Mouse (Mus musculus) large intestine, adult 2 months (tissue): ENCODE results near the gene Mgarp. TPM values are rescaled to one million over a fixed set of nuclear protein-coding genes. Genes with fewer than 3 reads are reported as not detected.
"Not testable (repeated sequence)": the region's sequence is repeated elsewhere in the genome, so short reads cannot be mapped to it uniquely, and the experiment has no call there.

ENCODE experiments used
- DNase-seq: peaks from one replicate; pipeline ENCODE4 v3.0.0-alpha.2; 2012; ENCODE audit warnings: low read depth, low spot score
- WGBS: fragments of 180-500 bp; shearing (Covaris S2); methylation state at CpG from one replicate; pipeline ENCODE4 v1.1.7; 2018; 5-methylcytosine and 5-hydroxymethylcytosine counted together
- polyA plus RNA-seq: library from polyadenylated mRNA; depleted of rRNA; stranded (reverse); fragments of >200 nt; gene quantifications from 2 replicates; pipeline ENCODE4 v1.2.3, GENCODE M21; 2012

Gene Mgarp
- polyA plus RNA-seq, 1 experiment: 0.72 TPM

DNA sequence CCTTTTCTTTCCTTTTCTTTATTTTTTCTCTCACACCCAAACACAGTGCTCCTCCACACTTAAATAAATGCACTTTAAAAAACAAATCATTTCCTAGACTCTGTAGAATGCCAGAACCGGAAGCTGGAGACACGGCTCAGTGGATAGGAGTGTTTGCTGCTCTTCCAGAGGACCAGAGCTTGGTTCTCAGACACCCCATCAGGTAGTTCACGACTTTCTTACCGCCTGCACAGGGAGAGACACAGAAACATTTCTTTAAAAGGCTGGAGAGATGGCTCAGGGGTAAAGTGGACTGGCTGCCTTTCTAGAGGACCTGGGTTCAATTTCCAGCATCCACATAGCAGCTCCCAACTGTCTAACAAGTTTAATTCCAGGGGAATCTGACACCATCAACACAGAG, 3.0 kb upstream of the Mgarp start:
- 50% methylated on average over 4 of the region's 4 CpGs for WGBS
- DNase-seq: no peak

- DNase-seq: no peak
- WGBS: 27% methylated on average over 3 of the region's 3 CpGs
These were observed 2.1 kb upstream of the Mgarp start for GRCm38 (mm10) chr3:51398667-51399066.

- no peak for DNase-seq
- 76% methylated on average over 15 of the region's 15 CpGs for WGBS
These were observed 1.3 kb upstream of the Mgarp start for GRCm38 (mm10) chr3:51397700-51398299.

- WGBS: 63% methylated on average over 19 of the region's 19 CpGs
- no peak for DNase-seq
These were observed 935 bp downstream of the Mgarp start for GRCm38 (mm10) chr3:51395461-51396145.

DNA sequence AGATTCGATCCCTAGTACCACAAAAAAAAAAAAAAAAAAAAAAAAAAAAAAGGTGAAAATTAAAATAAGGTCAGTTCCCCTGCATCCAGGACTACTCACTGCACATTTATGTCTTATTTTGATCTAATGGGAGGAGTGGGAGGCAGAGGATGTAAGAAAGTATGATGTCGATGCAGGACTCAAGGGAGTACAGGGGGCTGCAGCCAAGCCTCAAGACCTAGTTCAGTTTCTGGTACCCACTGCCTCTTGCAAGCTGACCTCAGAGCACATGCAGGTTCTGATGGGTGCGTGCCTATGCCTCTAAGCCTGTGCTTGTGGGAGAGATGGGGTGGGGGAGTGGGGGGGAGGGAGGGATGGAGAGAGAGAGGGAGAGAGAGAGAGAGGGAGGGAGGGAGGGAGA, 1.7 kb downstream of the Mgarp start:
- no peak for DNase-seq
- WGBS: 78% methylated on average over 3 of the region's 3 CpGs

DNA sequence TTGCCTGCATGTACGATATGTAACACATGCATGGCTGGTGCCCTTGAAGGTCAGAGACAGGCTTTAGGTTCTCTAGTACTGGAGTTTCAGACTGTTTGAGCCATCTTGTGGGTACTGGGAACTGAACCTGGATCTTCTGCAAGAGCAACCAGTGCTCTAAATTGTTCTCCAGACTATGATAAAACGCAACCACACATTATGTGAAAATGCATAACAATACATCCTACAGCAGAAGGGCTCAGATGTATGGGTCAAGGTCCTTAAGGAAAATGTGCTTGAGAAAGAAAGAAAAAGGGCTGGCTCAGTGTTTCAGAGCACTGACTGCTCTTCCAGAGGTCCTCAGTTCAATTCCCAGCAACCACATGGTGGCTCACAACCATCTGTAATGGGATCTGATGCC, 2.9 kb downstream of the Mgarp start:
- 93% methylated on average over 2 of the region's 2 CpGs for WGBS
- DNase-seq: no peak

DNA sequence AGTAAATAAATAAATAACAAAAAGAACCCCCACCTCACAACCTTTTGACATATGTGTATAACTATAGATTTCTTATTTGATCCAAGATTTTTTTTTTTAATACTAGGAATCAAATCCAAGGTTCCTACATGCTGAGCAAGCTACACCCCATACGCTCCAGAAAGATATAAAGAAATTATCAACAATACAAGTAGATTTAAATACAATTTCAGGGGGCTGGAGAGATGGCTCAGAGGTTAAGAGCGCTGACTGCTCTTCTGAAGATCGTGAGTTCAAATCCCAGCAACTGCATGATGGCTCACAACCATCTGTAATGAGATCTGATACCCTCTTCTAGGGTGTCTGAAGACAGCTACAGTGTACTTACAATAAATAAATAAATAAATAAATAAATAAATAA, 3.5 kb downstream of the Mgarp start:
- not testable (repeated sequence) for DNase-seq
- WGBS: over 99% methylated on average over 3 of the region's 3 CpGs

GRCm38 (mm10) chr3:51391591-51391990, 4.9 kb downstream of the Mgarp start:
- 77% methylated on average over 5 of the region's 5 CpGs for WGBS
- no peak for DNase-seq

GRCm38 (mm10) chr3:51391095-51391494, 5.4 kb downstream of the Mgarp start:
- DNase-seq: no peak
- 42% methylated on average over 5 of the region's 5 CpGs for WGBS

- DNase-seq: no peak
- WGBS: 24% methylated on average over 13 of the region's 13 CpGs
These were observed 7.6 kb downstream of the Mgarp start for GRCm38 (mm10) chr3:51388904-51389303.

- no peak for DNase-seq
- WGBS: 84% methylated on average over 8 of the region's 8 CpGs
These were observed 8.6 kb downstream of the Mgarp start for GRCm38 (mm10) chr3:51387868-51388381.

DNA sequence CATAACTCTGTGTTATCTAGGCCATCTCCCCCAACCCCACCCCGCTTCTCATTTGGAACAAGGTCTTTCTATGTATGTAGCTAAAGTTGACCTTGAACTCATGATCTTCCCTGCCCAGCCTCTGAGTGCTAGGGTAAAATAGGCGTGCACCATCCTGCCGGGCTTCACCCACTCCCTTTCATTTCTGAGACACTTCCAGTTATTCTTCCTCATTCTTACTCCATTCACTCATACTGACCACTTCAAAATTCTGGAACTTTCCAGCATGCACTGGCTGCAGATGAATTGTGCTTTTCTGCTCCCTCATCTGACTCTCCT, 9.4 kb downstream of the Mgarp start:
- WGBS: 48% methylated on average over 3 of the region's 3 CpGs
- DNase-seq: no peak

DNA sequence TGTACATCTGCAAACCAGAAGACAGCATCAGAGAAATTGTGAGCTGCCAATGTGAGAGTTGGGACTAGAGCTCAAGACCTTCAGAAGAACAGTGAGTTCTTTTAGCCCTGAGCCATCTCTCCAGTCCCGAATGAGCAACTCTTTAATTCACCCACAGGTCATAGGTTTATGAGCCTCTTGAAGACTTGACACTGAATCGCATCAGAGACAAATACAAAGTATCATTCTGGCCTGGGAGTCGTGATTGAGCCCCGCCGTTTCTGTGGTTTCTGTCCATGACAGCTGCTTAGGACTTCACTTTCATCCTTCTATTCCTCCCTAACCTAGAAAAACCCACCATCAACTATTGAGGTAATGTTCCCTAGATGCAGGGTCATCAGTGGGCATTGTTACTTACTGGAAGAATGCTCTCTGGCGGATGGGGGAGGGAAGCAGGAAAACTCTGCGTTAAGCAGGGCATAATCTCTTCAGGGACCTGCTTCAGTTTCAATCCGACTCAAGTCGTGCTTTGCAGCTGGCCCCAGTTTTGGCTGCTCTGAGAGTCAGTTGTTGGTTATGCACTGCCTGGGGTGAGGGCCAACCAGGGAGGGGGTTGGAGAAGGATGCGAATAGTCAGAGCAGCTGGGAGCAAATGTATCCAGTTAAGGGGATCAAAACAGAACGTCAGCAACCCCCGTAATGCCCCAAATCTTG, 10.0 kb downstream of the Mgarp start:
- WGBS: 46% methylated on average over 12 of the region's 12 CpGs

DNA sequence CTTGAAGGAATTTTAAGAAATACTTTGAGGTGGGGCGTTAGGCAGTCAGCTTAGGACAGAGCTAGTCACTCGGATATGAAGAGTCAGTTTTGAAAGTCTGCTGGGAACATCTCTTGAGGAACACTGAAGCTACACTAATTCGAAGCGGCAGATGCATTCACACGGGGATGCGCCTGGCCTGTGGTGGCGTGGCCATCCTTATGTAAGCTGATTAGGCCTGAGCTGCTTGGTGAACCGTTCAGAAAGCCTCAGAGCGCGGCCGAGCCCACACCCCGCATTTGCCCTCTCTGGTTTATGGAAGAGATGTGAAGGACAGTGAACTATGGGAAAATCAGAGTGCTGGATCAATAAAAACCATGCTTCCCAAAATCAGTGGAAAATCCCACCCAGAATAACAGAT, 13.1 kb downstream of the Mgarp start:
- DNase-seq: no peak

More for the DNA sequence above, 10.0 kb downstream of the Mgarp start:
- DNase-seq: no peak

GRCm38 (mm10) chr3:51380660-51381014, 15.9 kb downstream of the Mgarp start:
- DNase-seq: no peak
- WGBS: 62% methylated on average over 2 of the region's 5 CpGs

More for the DNA sequence above, 13.1 kb downstream of the Mgarp start:
- 87% methylated on average over 12 of the region's 12 CpGs for WGBS

DNA sequence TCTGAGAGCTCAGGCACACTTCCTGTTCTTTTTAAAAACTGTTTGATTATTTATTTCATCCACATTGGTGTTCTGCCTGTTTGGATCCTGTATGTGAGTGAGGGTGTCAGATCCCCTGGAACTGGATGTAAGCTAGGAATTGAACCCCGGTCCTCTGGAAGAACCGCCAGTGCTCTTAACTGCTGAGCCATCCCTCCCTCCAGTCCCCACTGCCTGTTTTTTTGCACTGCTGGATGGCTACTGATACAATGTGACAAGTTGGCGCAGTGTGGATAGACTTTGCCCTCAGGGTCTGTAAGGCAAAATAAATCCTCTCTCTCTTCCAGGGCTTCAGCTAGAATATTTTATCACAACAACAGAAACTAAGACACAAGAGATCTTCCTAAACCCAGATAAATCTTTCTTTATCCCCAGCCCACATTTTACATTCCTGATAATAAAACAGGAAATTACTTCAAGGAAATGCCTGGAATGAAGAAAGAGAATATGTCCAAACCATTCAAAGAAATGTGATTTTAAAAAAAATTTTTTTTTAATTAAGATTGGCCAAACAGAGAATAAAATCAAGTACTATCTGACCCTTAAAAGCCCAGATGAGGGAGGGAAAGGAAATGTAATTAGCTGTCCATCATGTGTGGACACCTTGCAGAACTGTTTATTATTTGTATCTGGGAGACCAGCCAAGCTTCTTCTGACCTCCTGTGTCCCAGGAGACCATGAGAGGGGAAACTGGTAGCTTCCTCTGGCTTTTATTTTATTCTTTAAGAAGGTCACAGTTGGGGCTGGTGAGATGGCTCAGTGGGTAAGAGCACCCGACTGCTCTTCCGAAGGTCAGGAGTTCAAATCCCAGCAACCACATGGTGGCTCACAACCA, 16.5 kb downstream of the Mgarp start:
- WGBS: 79% methylated on average over 5 of the region's 5 CpGs
- no peak for DNase-seq

GRCm38 (mm10) chr3:51378665-51378946, 17.9 kb downstream of the Mgarp start:
- 67% methylated on average over 3 of the region's 3 CpGs for WGBS
- no peak for DNase-seq

GRCm38 (mm10) chr3:51377878-51378664, 18.5 kb downstream of the Mgarp start:
- 26% methylated on average over 31 of the region's 31 CpGs for WGBS
- no peak for DNase-seq
